Mouse (Mus musculus) forebrain, embryonic 12.5 days (tissue): ENCODE data around the gene Tmem178b. TPM values are rescaled to one million over a fixed set of nuclear protein-coding genes. Genes with fewer than 3 reads are reported as not detected.

ENCODE experiments used
- ATAC-seq: fragments of 200-750 bp; cut with Nextera tagmentation; 2 replicates; pipeline ENCODE4 v1.8.0; 2017; ENCODE audit warnings: moderate TSS enrichment; ENCODE audit not compliant: low FRiP score
- H3K27ac ChIP-seq: fragments of 300-500 bp; sonication (generic); 2 replicates; pipeline ENCODE4 v1.5.1; 2016; ENCODE audit warnings: mild to moderate bottlenecking
- H3K27me3 ChIP-seq: fragments of 300-500 bp; sonication (generic); 2 replicates; pipeline ENCODE4 v1.6.1; 2016; ENCODE audit warnings: mild to moderate bottlenecking
- H3K36me3 ChIP-seq: fragments of 300-500 bp; sonication (generic); replicated peaks from 2 replicates; pipeline ENCODE4 v1.6.1; 2016; ENCODE audit warnings: mild to moderate bottlenecking
- H3K4me1 ChIP-seq: fragments of 300-500 bp; sonication (generic); 2 replicates; pipeline ENCODE4 v1.6.1; 2016
- H3K4me2 ChIP-seq: fragments of 300-500 bp; sonication (generic); 2 replicates; pipeline ENCODE4 v1.6.1; 2016; ENCODE audit warnings: mild to moderate bottlenecking, moderate library complexity
- H3K4me3 ChIP-seq: fragments of 300-500 bp; sonication (generic); replicated peaks from 2 replicates; pipeline ENCODE4 v1.5.1; 2016; ENCODE audit warnings: mild to moderate bottlenecking
- H3K9ac ChIP-seq: fragments of 300-500 bp; sonication (generic); 2 replicates; pipeline ENCODE4 v1.6.1; 2016; ENCODE audit warnings: mild to moderate bottlenecking
- H3K9me3 ChIP-seq: fragments of 300-500 bp; sonication (generic); 2 replicates; pipeline ENCODE4 v1.6.1; 2016
- WGBS: fragments of 180-500 bp; shearing (Covaris S2); methylation state at CpG from one replicate; pipeline ENCODE4 v1.1.7; 2016; 5-methylcytosine and 5-hydroxymethylcytosine counted together
- polyA plus RNA-seq: library from polyadenylated mRNA; unstranded; fragments of >200 nt; fragmentation: Nextera tagmentation; extraction: Ambion mirVana; gene quantifications from 2 replicates; pipeline ENCODE4 v1.2.1, GENCODE M21; 2016

Gene Tmem178b
- polyA plus RNA-seq, 1 experiment from 2014 or later: 15.5 TPM

DNA sequence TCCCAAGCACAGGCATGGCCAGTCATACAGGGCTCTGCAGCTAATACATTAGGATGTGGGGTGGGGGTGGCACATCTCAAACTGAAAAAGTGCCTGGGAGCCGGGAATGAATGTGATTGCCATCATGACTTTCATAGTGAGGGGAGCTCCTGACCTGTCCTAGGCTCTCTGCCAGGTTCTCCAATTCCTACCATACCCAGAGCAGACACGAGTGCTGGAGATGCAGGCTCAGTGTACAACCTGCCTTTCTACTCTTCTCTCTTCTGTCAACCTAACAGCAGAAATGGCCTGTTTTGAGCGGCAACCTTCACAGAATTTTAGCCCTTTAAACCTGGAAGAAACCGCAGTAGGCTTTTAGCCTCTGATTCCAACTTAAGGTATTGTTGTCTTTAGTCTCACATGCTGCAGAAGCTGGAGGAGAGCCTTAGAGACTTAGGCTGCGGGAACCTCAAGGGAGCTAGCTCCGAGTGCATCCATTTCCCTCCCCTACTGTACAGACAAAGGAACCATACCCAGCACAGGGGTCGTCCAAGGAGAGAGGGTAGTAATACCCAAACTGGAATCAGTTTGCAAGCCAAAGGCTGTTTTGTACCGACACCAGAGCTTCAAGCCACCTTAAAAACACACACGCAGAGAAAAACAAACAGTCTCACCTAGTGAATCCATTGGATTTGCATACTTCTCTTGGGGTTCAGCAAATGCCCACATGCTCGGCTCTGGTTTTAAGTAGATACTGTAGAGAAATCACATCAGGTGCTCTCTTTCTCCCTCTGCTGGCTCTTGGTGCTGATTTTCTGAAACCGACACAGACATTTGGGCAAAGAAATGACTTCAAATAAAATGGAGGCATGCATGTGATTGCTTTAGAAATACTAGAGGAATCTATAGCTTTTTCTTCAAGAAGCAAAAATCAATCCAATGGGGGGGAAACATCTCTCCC lies 176.2 kb downstream of the Tmem178b start:
- H3K9me3 ChIP-seq: no peaks in the 10 kb centered on the region
- 0 out of 2 replicates have a peak overlapping the region, but pooled peaks have one; percentile 3 for H3K4me2 ChIP-seq
- H3K4me3 ChIP-seq: no peak overlapping the region
- peak overlapping the region; percentile 75 for H3K27ac ChIP-seq
- 46% methylated on average over 11 of the region's 11 CpGs for WGBS
- H3K27me3 ChIP-seq: no peaks in the 10 kb centered on the region
- no peak overlapping the region for H3K9ac ChIP-seq
- H3K36me3 ChIP-seq: no peaks in the 10 kb centered on the region
- peak; percentile 71; the same call in 1 of the 2 replicates for ATAC-seq
- H3K4me1 ChIP-seq: peaks cover 17% of the 10 kb centered on the region

GRCm38 (mm10) chr6:40049909-40050484 lies 176.9 kb downstream of the Tmem178b start:
- peak; percentile 68 for ATAC-seq
- Histone ChIP-seq H3K36me3 (no peaks in the 10 kb centered on the region), H3K9me3 (no peaks in the 10 kb centered on the region), H3K27me3 (no peaks in the 10 kb centered on the region), H3K4me1 (peaks cover 17% of the 10 kb centered on the region), H3K27ac (peak overlapping the region; percentile 47; the same call in 1 of the 2 replicates), H3K4me2 (no peak overlapping the region), H3K4me3 (no peak overlapping the region), H3K9ac (no peak overlapping the region)
- 61% methylated on average over 5 of the region's 6 CpGs for WGBS

DNA sequence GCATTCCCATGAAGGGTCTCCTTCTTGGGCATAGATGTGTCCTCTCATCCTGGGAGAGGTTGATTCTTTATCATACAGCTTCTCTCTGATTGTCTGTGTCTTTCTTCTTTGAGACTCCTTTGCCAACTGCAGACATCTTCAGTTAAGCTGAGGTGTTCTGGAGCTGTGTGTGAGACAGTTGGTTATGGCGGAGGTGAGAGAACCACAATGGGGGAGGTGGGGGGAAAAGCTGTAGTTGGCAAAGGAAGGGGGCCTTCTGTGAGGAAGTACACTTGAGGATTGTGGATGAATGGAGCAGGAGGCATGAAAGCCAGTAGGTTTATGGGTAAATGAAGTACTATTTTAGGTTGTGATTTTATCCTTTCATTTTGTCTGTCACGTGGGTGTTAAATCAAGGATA lies 178.6 kb downstream of the Tmem178b start:
- WGBS: 88% methylated on average over 2 of the region's 2 CpGs
- Histone ChIP-seq H3K27me3 (no peaks in the 10 kb centered on the region), H3K9ac (no peak overlapping the region), H3K27ac (no peak overlapping the region), H3K36me3 (no peaks in the 10 kb centered on the region), H3K9me3 (no peaks in the 10 kb centered on the region), H3K4me2 (no peak overlapping the region), H3K4me1 (peaks cover 17% of the 10 kb centered on the region), H3K4me3 (no peak overlapping the region)
- ATAC-seq: no peak

GRCm38 (mm10) chr6:40052593-40052992 lies 179.5 kb downstream of the Tmem178b start:
- WGBS: 90% methylated on average over 1 of the region's 1 CpGs
- Histone ChIP-seq H3K9ac (no peak overlapping the region), H3K27me3 (no peaks in the 10 kb centered on the region), H3K9me3 (no peaks in the 10 kb centered on the region), H3K36me3 (no peaks in the 10 kb centered on the region), H3K4me1 (peaks cover 17% of the 10 kb centered on the region), H3K4me2 (no peak overlapping the region), H3K4me3 (no peak overlapping the region), H3K27ac (no peak overlapping the region)
- ATAC-seq: no peak

GRCm38 (mm10) chr6:40059466-40059865 lies 186.4 kb downstream of the Tmem178b start:
- Histone ChIP-seq H3K36me3 (no peaks in the 10 kb centered on the region), H3K4me2 (no peak overlapping the region), H3K27me3 (no peaks in the 10 kb centered on the region), H3K4me1 (peaks cover 4% of the 10 kb centered on the region; the same call in 1 of the 2 replicates), H3K4me3 (no peak overlapping the region), H3K9me3 (no peaks in the 10 kb centered on the region), H3K27ac (no peak overlapping the region), H3K9ac (no peak overlapping the region)
- 91% methylated on average over 3 of the region's 3 CpGs for WGBS
- ATAC-seq: no peak

DNA sequence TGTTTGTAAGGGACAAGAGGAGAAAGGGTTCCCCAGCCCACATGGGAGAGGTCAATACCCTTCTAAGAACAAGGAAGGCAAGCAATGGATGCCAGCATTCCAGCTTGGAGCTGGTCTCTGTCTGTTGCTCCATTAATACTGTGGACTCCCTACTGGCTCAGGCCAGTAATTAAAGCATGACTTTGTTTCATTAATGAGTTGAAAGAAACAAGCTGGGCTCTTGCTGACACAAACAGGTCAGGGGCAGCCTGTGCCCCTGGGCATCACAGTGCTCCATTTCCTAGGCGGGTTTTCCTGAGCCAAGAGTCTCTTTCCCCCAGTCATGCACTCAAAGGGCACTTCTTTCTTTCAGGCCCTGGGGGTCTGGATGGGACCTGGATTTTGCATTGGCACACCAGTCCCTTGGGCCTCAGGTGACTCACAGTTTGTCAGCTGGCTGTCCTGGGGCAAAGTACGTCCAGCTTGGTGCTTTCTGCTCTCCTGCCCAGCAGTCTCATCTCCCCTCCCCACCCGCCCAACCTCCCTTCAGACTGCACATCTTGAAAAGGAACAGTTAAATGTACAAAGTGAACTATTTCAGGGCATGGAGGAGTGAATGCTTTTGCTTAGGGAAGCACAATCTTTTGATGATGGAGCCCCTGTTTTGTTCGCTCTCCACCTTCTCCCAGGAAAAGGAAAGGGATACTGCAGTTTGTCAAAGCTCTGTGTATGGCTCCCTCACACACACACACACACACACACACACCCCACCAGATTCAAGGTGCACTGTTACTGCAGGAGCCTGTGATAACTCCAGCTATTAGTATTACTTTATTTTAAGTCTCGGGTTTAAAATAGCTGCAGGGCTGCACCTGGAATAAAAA lies 188.5 kb downstream of the Tmem178b start:
- Histone ChIP-seq H3K4me3 (no peak overlapping the region), H3K4me2 (no peak overlapping the region), H3K36me3 (no peaks in the 10 kb centered on the region), H3K27me3 (no peaks in the 10 kb centered on the region), H3K27ac (no peak overlapping the region), H3K4me1 (peaks cover 4% of the 10 kb centered on the region; the same call in 1 of the 2 replicates), H3K9me3 (no peaks in the 10 kb centered on the region), H3K9ac (no peak overlapping the region)
- no peak for ATAC-seq
- 77% methylated on average over 5 of the region's 5 CpGs for WGBS

- ATAC-seq: no peak
- H3K9ac ChIP-seq: no peak overlapping the region
- no peaks in the 10 kb centered on the region for H3K9me3 ChIP-seq
- no peak overlapping the region for H3K4me3 ChIP-seq
- peaks cover 4% of the 10 kb centered on the region; the same call in 1 of the 2 replicates for H3K4me1 ChIP-seq
- H3K27me3 ChIP-seq: no peaks in the 10 kb centered on the region
- WGBS: 91% methylated on average over 7 of the region's 7 CpGs
- no peak overlapping the region for H3K4me2 ChIP-seq
- H3K36me3 ChIP-seq: no peaks in the 10 kb centered on the region
- H3K27ac ChIP-seq: no peak overlapping the region
Observed at GRCm38 (mm10) chr6:40062190-40062501, 189.1 kb downstream of the Tmem178b start.

GRCm38 (mm10) chr6:40063438-40063837 lies 190.4 kb downstream of the Tmem178b start:
- no peak overlapping the region for H3K4me3 ChIP-seq
- 92% methylated on average over 1 of the region's 1 CpGs for WGBS
- no peaks in the 10 kb centered on the region for H3K27me3 ChIP-seq
- no peaks in the 10 kb centered on the region for H3K36me3 ChIP-seq
- no peaks in the 10 kb centered on the region for H3K9me3 ChIP-seq
- peaks cover 4% of the 10 kb centered on the region; the same call in 1 of the 2 replicates for H3K4me1 ChIP-seq
- no peak overlapping the region for H3K27ac ChIP-seq
- no peak for ATAC-seq
- no peak overlapping the region for H3K9ac ChIP-seq
- no peak overlapping the region for H3K4me2 ChIP-seq

DNA sequence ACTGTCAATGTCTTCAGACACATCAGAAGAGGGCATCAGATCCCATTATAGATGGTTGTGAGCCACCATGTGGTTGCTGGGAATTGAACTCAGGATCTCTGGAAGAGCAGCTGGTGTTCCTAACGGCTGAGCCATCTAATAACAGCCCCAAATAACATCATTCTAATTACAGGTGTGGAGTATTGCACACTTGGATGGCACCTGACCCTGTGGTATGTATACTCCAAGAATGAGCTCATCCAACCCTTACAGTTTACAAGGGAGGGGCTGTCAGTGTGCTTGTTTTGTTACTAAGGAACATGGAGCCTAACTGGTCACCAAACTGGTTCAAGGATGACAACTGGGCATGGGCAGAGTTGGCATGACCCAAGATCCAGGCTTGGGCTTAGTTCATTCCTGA lies 190.8 kb downstream of the Tmem178b start:
- no peaks in the 10 kb centered on the region for H3K36me3 ChIP-seq
- no peak for ATAC-seq
- no peaks in the 10 kb centered on the region for H3K27me3 ChIP-seq
- no peak overlapping the region for H3K9ac ChIP-seq
- no peak overlapping the region for H3K4me3 ChIP-seq
- WGBS: 83% methylated on average over 1 of the region's 1 CpGs
- no peak overlapping the region for H3K4me2 ChIP-seq
- H3K27ac ChIP-seq: no peak overlapping the region
- peaks cover 4% of the 10 kb centered on the region; the same call in 1 of the 2 replicates for H3K4me1 ChIP-seq
- H3K9me3 ChIP-seq: no peaks in the 10 kb centered on the region

DNA sequence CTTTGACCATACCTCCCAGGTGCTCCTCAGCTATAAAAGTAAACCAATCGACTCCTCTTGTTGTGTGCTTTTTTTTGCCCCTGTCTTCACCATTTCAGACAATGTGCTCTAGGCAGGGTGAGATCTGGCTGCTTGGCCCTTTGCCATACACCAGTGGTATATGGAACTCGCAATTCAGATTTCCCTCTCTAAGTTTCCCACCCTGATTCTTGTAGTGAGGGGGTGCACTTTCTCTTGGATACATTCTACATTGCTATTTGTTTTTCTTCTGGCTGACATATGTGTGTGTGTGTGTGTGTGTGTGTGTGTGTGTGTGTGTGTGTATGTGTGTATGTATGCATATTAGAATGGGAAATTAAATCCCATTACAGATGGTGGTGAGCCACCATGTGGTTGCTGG lies 191.3 kb downstream of the Tmem178b start:
- 88% methylated on average over 2 of the region's 2 CpGs for WGBS
- H3K27ac ChIP-seq: no peak overlapping the region
- ATAC-seq: no peak

GRCm38 (mm10) chr6:40068467-40068866 lies 195.4 kb downstream of the Tmem178b start:
- Histone ChIP-seq H3K9me3 (no peaks in the 10 kb centered on the region), H3K36me3 (no peaks in the 10 kb centered on the region), H3K9ac (no peak overlapping the region), H3K4me3 (no peak overlapping the region), H3K27ac (no peak overlapping the region), H3K4me2 (no peak overlapping the region), H3K27me3 (no peaks in the 10 kb centered on the region), H3K4me1 (no peaks in the 10 kb centered on the region; the same call in 1 of the 2 replicates)
- ATAC-seq: no peak
- WGBS: 89% methylated on average over 6 of the region's 6 CpGs

More for the DNA sequence above, 191.3 kb downstream of the Tmem178b start:
- Histone ChIP-seq H3K4me2 (no peak overlapping the region), H3K9me3 (no peaks in the 10 kb centered on the region), H3K9ac (no peak overlapping the region), H3K4me1 (peaks cover 4% of the 10 kb centered on the region; the same call in 1 of the 2 replicates), H3K36me3 (no peaks in the 10 kb centered on the region), H3K27me3 (no peaks in the 10 kb centered on the region), H3K4me3 (no peak overlapping the region)

DNA sequence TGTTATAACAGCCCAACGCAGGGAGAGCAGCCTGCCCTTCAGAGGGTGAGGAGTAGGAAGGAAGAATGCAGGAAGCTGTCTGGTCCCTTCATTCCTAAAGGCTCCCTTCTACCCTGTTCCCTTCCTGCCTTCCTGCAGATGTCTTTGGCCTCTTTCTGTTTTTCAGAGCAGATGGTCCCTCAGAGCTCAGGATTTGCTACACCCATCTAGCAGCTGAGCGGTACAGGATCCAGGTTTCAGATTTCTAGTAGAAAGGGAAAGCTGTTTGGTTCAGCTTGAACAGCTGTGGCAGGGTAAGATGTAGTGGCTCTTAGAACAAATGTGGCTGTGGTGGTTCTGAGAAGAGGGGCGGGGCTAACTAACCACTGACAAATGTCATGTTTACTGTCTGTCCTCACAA lies 197.9 kb downstream of the Tmem178b start:
- H3K36me3 ChIP-seq: no peaks in the 10 kb centered on the region
- no peak overlapping the region for H3K4me3 ChIP-seq
- no peak overlapping the region for H3K9ac ChIP-seq
- ATAC-seq: no peak
- peaks cover under 1% of the 10 kb centered on the region; the same call in 1 of the 2 replicates for H3K4me1 ChIP-seq
- 75% methylated on average over 3 of the region's 3 CpGs for WGBS
- no peak overlapping the region for H3K4me2 ChIP-seq
- no peaks in the 10 kb centered on the region for H3K27me3 ChIP-seq
- H3K9me3 ChIP-seq: no peaks in the 10 kb centered on the region
- H3K27ac ChIP-seq: 0 out of 2 replicates have a peak overlapping the region, but pooled peaks have one; percentile 13
